Mouse (Mus musculus): ENCODE measurements around the gene Nup155.
A peak's percentile ranks its signal among the peaks of the same experiment; 100 is the strongest.
"Not testable (repeated sequence)": the region's sequence is repeated elsewhere in the genome, so short reads cannot be mapped to it uniquely, and the experiment has no call there.

The Nup155 gene

DNA sequence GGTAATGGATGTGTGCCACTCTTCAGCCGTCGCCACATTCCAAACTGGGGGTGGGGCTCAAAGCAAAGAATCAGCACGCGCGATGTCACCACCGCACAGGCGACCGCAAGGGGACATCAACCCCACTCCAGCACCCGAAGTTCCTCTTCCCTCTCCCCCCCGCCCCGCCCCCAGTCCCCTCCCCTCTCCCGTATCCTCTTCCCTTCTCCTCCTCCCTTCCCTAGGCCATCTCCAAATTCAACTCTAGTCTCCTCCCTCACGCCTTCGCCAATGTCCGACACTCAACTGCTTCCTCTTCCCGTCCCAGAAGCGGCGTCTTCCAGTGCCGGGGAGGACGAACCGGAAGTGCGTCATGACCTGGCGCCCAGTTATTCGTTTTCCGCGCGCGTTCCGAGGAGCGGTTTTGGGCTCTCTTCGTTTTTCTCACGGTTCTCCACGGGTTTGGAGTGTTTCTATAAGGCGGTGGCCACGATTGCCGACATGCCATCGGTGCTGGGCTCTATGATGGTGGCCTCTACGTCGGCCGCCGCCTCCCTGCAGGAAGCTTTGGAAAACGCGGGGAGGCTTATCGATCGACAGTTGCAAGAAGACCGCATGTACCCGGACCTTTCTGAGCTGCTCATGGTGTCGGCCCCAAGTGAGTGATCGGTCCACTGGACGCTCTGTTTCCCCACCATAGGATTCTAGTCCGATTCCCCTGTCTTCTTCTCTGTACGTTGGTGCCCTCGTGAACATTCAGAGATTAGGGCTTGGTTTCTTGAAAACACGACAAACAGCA lies at the start of gene Nup155:
Gene Nup155, plus strand, starts transcription at position 308 of the 778 bp plus-strand sequence.
- peak; percentile 88 to 90 for DNase-seq (ENCODE audit: low spot score in 2 of 2)

DNA sequence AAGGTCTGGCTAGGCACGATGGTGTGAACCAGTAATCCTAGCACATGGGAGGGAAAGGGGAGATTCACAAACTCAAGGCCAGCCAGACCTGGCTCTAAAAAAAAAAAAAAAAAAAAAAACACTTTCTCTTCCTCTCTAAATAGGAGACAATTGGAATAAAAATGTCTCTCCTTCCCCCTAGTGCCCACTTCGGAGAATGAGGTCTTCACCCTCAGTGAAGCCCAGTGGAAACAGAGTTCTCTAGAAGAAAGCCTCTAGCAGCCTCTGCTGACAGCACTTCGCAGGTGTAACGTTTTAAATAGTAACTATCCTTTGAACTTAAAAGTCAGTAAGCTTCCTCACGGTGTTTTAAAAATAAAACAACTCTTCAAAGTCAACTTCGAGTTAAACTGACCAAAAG lies 43.9 kb upstream of the Nup155 start:
- no peak for DNase-seq (ENCODE audit: low spot score in 2 of 2)

DNA sequence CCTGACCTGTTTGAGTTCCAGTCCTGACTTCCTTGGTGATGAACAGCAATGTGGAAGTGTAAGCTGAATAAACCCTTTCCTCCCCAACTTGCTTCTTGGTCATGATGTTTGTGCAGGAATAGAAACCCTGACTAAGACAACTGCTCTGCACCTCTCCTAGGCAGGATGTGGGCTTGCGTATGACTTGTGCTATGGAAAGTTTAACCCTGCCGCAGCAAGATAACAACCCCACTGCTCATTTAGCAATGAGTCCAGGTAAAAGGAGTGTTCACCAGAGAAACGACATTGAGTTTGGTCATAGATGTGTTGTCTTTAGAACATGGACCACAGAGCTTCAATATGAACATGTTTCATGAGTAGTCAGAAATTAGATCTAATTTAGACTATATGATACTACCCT lies 35.9 kb upstream of the Nup155 start:
- DNase-seq (ENCODE audit: low spot score in 2 of 2), result not testable (repeated sequence)

DNA sequence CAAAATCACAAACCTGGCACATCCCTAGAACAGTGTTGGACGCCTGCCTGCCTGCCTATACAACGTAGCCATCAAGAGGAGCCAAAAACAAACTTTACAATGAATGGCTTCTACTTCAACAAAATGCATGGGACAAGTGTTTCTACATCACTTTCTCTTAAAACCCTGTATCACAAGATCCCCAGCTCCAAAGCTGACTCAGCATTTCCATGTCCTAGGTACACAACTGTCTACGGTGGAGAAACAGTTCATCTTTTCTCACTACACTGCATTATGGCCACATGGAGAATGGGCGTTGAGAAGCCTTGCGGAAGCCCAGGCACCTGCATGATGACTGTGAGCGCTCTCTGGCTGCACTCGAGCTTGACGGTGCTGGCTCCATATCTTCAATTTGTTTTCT lies 26.9 kb upstream of the Nup155 start:
- DNase-seq (ENCODE audit: low spot score in 2 of 2), result no peak

DNA sequence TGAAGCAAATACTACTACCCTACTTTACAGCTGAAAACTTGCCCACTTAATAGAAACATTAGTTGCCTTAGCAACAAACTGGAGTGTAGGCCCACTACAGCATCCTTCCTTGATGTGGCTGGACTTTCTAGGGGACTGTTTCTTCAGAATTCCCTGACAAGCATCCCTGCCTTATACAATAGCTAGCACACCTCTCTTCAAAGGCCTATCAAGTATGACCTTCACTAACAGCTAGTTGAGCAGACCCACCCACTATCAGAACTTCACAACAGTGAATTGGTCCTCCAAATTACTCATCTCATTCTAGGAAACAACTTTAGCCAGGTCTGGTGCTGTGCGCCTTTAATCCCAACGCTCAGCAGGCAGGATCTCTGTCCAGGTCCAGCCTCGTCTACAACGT lies 21.8 kb upstream of the Nup155 start:
- DNase-seq (ENCODE audit: low spot score in 2 of 2), result no peak

DNA sequence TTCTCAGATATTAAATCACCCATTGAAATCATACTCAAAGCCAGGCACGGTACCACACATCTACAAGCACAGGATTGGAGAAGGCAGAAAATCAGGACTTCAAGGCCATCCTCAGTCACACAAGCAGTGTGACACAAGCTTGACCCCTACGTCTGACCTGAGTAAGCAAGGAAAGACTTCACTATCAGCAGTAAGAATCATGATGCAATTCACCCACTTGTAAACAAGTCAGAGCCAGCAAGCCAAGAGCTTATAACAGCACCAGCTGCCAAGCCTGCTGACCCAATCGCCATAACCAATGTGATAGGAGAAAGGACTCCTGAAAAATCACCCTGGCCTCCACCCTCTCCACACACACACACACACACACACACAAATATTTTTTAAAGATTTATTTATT lies 20.4 kb upstream of the Nup155 start:
- DNase-seq (ENCODE audit: low spot score in 2 of 2), result no peak

DNA sequence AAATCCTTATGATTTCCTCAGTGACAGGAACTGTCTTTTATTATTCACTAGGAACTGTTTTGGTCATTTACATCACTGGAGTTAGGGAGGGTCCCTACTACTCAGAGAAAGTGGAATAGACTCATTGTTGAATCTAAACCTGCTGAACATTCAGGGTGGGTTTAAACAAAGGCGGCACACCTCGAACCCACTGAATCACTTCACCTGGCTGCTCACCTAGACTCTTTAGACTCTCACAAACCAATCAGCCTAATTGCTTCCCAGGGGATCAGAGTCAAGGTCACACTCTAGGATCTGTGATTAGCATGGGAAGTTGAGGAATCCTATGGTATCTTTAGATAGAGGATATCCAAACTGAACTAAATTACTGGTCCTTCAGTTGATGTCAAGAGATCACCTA lies 18.4 kb upstream of the Nup155 start:
- no peak for DNase-seq (ENCODE audit: low spot score in 2 of 2)

DNA sequence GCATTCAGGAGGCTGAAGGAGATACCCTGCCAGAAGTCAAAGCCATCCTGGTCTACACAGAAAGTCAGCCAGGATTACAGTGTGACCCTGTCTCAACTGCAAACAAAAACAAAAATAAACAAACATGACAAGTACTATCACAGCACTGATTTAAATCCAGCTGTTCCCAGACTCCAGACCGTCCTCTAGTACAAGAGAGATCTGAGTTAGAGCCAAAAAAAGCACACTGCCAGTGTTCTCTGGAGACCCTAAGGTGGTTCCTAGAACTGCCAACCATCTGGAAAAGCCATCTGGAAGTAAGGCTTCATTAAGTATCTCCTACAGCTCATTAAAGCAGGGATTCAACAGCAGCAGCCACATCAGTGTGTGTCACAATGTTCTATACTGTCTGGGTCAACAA lies 16.4 kb upstream of the Nup155 start:
- DNase-seq (ENCODE audit: low spot score in 2 of 2), result not testable (repeated sequence)

DNA sequence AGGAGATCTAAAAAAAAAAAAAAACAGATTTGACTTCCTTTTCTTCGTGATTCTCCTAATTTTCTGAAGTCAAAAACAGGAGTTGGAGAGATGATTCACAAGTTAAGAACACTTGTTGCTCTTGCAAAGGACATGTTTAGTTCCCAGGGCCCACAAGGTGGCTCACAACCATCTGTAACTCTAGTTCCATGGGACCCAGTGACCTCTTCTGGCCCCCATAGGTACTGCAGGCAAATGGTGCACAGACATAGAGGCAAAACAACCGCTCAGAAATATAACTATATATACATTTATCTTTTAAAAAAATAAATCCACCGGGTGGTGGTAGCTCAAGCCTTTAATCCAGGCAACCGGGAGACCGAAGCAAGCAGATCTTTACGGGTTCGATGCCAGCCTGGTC lies 11.2 kb upstream of the Nup155 start:
- DNase-seq (ENCODE audit: low spot score in 2 of 2), result peak; percentile 17 to 21

DNA sequence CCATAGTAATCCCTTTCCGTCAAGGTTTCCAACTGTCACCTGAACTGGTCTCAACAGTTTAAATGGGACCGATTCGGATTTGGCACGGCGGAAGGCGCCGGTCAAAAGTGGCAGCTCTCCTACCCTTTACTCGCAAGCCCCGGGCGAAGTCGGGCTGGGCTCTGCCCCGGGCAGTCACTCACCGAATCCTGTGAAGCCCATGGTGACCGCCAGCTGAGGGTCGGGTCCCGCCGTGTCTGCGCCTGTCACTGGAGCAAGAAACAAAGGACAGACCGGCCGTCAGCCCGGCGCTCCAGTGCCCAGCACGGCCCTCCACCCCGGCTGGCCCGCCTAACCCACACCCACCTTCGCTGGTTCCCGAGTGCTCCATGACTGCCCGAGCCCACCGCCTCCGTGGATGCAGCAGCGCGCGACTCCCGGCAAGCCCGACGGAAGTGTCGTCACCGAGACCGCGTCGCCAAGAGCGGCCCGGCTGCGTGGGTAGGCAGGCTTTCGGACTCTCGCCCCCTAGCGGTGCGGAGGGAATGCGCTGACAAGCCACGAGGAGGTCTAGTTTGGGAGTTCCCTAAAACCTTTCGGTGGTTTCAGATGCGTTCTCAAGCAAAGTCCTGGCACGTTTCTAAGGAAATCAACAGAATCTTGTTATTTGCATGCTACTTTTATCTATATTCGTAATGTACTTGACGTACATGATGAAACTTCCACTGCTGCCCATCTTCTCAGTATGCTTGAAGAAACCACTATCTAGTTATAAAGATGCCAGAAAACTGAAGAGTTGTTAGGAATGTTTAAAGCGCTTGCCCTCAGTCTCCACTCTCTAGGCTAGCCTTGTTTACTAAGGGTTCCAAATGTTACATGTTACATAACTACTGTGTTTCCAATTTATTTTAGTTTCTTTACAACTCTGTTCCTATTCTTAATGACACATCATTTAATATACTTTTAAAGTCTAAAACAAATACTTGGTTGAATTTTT lies 10.0 kb upstream of the Nup155 start, which contains the start of gene Wdr70:
Gene Wdr70, minus strand, starts transcription at position 436 of the 976 bp plus-strand sequence.
- peak; percentile 95 to 97 for DNase-seq (ENCODE audit: low spot score in 2 of 2)

DNA sequence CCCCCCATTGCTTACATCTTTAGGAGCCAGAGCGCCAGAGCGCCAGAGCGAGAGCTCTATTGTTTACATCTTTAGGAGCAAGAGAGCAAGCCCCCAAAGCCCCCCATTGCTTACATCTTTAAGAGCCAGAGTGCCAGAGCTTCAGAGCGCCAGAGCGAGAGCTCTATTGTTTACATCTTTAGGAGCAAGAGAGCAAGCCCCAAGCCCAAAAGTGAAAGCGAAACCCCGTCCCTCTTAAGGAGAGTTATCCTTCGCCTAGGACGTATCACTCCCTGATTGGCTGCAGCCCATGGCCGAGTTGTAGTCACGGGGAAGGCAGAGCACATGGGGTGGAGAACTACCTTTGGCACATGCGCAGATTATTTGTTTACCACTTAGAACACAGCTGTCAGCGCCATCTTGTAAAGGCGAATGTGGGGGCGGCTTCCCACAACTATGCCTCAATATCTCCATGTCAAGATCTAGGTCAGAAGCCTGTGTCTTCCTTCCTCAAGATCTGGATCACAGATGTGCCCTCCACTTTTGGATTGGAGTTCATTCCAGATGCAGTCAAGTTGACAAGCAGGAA lies 7.0 kb upstream of the Nup155 start:
- not testable (repeated sequence) for DNase-seq (ENCODE audit: low spot score in 2 of 2)

DNA sequence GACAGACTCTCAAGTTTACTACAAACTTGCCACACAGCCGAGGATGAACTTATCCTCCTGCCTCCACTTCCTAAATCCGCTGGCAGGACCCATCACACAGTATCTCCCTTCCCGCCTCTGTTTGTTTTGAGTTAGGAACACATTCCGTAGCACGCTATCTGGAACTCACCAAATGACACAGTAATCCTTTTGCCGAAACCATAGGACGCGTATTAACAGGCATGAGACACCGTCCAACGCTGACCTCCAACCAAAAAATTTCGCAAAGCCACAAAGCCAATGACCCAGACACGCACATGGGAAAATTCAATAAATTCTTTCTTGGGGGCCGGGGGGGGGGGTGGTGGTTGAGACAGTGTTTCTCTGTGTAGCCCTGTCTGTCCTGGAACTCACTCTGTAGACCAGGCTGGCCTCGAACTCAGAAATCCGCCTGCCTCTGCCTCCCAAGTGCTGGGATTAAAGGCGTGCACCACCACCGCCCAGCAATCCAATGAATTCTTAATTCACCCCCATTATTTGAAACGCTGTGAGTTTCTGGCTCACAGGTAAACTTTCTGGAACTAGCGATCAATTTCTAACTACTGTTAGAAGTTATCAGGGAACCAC lies 610 bp upstream of the Nup155 start:
- DNase-seq (ENCODE audit: low spot score in 2 of 2), result no peak

DNA sequence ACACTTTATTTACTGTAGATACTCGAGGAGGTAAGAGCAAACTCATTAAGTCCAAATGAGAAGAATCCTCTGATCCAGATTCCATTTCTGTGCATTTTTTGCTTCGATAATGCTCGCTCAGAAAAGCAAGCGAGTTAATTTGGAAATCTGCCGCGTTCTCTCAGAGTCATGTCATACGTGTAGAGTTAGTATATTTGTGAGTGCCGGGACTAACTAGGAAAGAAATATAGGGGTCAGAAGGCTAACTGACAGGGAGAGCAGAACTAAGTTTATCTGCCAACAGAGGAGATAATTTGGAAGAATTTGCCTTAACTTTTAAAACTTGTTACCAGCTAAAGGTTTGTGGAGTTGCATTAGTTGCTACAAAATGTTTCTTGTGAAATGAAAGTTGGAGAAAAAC lies 709 bp downstream of the Nup155 start:
- no peak for DNase-seq (ENCODE audit: low spot score in 2 of 2)

DNA sequence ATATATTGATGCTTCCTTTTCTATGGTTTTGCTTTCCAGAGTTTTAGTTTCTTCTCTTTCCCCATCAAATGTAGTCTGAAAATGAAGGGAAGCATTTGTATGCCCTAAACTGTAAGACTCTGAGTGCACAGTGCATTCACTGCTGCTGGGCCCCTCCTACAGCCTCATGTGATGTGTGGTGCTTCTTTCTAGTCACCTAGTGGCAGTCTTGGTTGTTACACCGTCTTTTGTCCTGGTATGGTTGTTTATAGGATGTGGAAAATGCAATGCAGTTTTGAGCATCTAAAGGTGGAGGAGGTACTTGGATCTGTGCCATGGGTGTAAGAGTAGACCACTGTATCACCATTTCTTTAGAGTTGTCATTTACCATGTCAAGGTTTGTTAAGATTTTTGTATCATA lies 20.2 kb downstream of the Nup155 start:
- no peak for DNase-seq (ENCODE audit: low spot score in 2 of 2)

DNA sequence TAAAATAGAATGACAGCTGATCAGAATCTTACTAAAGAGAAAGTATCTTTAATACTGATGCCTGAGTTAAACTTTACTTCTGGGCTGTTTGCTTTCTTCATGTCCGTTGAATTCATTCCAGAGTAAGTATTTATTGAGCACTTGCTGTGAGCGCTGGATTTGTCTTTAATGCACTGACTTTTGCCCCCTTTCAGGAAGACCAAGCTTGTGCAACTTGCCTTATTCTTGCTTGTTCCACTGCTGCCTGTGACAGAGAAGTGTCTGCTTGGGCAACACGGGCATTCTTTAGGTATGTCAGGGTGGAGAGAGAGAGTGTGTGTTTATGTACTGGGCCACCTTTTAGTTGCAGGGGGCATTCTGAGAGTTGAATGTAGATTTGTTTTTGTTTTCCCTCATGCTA lies 22.2 kb downstream of the Nup155 start:
- DNase-seq (ENCODE audit: low spot score in 2 of 2), result no peak

DNA sequence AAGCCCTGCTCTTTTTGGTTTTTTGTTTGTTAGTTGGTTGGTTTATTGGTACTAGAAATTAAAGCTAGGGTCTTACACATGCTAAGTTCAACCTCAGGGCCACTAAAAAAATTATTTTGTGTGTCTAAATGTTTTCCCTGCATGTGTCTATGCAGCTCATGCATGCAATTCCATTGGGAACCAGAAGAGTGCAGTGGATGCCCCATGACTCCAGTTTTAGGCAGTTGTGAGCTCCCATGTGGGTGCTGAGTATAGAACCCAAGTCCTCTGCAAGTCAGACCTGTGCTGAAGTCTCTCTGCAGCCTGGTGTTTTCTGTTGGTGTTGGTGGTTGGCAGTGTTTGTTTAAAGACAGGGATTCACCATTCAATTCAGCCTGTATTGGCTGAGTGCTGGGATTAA lies 22.7 kb downstream of the Nup155 start:
- DNase-seq (ENCODE audit: low spot score in 2 of 2), result no peak

DNA sequence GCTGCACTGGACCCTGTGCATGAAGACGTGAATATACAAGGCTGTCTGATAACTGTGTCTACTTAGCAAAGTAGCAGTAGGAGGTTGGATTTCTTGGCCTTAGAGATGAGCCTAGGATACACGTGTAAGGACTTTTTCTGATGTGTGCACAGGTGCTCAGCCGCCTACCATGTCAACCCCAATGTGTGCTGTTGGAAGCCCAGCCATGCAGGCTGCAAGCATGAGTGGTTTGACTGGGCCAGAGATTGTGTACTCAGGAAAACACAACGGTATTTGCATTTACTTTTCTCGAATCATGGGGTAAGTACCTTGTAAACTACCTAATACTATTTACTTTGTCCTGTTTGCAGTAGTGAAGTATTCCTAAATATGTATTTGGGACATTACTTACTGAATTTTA lies 26.5 kb downstream of the Nup155 start:
- DNase-seq (ENCODE audit: low spot score in 2 of 2), result no peak

DNA sequence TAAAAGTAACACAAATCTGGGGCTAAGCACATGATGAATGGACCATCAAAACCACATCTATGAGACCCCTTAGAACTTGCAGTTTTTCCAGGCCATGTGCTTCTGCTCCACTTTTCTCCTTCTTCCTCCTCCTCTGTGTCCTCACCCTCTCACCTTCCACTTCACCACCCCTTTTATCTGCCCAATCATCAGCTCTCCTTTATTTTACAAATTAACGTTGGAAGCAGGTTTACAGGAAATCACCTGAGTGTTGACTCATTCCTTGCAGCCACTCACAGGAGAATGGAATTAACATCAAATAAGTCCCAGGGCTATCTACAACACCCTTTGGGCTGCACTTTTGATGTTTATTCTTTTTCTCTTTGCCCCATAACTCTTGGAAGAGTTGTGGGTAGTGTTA lies 52.8 kb downstream of the Nup155 start:
- no peak for DNase-seq (ENCODE audit: low spot score in 2 of 2)

DNA sequence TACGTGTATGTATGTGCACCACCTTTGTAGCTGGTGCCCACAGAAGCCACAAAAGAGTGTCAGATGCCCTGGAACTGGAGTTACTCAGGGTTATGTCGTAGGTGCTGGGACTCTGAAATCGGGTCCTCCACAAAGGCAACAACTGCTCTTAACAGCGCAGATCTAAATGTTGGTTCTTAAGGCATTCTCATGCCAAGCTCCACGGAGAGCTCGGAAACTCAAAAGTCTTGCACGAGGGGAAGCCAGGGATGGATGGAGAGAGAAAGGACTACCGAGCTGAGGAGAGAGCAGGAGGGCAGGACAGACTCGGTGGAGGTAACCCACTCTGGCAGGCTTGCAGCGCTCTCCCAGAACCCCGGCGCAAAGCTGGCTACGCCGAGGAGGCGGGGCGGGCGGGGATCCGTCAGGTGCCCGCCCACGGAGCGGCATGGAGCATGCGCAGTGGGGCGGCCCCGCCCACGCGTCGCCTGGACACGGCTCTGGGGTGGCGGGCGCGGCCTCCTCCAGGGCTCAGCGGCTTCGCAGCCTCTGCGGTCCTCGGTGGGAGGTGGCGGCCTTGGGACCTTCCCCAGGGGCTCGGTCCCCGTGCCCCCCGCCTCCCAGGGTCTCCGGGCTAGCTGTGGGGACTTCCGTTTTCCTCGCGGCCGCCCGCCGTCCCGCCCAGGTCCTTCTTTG lies 59.7 kb downstream of the Nup155 start, which contains the start of gene Cplane1:
Gene Cplane1, plus strand, starts transcription at position 516 of the 675 bp plus-strand sequence.
- peak; percentile 89 to 90 for DNase-seq (ENCODE audit: low spot score in 2 of 2)

DNA sequence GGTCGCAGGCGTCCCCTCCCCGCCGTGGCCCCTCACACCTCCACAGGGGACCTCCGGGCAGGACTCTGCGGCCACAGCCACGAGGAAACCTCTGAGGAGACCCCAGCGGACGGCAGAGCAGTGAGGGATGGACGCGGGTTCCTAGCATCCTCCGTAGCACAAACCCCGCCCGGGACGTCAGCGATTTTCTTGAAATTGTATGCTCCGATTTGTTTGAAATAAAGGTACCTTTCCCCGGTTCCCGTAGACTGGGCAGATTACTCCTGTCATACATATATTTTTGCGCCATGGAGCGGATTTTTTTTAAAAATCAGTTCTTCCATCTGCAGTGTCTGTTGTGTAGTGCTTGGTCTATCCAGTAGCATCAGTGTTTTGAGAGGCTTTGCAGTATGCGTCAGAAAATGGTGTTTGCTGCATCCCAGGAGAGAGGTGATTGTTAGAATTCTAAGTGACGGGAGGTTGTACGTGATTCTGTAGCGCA lies 60.2 kb downstream of the Nup155 start:
- DNase-seq (ENCODE audit: low spot score in 2 of 2), result peak in 1 of 2 experiments; percentile 40

DNA sequence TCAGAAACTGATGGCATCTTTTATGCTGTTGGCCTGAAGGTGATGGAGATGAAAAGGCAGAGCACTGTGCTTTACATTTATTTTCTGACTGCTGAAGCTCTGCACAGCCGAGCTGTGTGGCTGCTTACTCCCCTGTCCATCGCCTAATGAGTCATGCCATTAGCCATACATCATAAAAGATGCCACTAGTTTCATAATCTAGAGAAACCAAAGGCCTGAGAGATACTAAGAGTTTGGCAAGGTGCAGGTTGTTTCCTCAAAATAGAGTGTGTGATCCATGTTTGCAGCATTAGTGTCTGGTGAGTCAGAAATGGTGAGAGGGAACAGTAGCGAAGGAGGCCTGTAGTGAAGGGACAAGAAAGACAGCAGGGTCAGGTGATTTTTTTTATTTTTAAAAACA lies 80.5 kb downstream of the Nup155 start:
- DNase-seq (ENCODE audit: low spot score in 2 of 2), result no peak
